Mouse (Mus musculus) common myeloid progenitor, adult 5-6 weeks (primary cell): ENCODE measurements around the gene Tmem50b. TPM values are rescaled to one million over a fixed set of nuclear protein-coding genes. Genes with fewer than 3 reads are reported as not detected.

ENCODE experiments used
- total RNA-seq: library from RNA; stranded (forward); fragments of 200-1000, 187-1606 nt; gene quantifications from 2 replicates; pipeline ENCODE4 v1.2.3, GENCODE M21; 2017

Tmem50b gene
- total RNA-seq, 1 experiment from 2014 or later, result 8.6 TPM

Other genes starting within 250 kb of the Tmem50b start
- gene Ifnar2, start 225.0 kb downstream of the Tmem50b start, total RNA-seq, result 88.3 and 115 TPM in 2 replicates
- not detected in 2 replicates for gene Gm21970, start 206.1 kb downstream of the Tmem50b start, total RNA-seq
- gene Il10rb, start 191.6 kb downstream of the Tmem50b start, total RNA-seq, result 34.8 and 53.2 TPM in 2 replicates
- gene Ifnar1, start 112.6 kb downstream of the Tmem50b start, total RNA-seq, result 34.6 and 43.3 TPM in 2 replicates
- 6.1 and 6.7 TPM in 2 replicates for gene Ifngr2, start 50.7 kb downstream of the Tmem50b start, total RNA-seq
- gene Dnajc28, start 21.2 kb upstream of the Tmem50b start, total RNA-seq, result 7.4 and 12.7 TPM in 2 replicates
- 233 and 304 TPM in 2 replicates for gene Gart, start 49.2 kb upstream of the Tmem50b start, total RNA-seq
- 241 and 272 TPM in 2 replicates for gene Son, start 49.7 kb upstream of the Tmem50b start, total RNA-seq
- 28.7 and 70.0 TPM in 2 replicates for gene Donson, start 91.0 kb upstream of the Tmem50b start, total RNA-seq
- 93.2 and 100 TPM in 2 replicates for gene Cryzl1, start 131.2 kb upstream of the Tmem50b start, total RNA-seq
- gene Itsn1, start 131.5 kb upstream of the Tmem50b start, total RNA-seq, result 10.7 and 16.6 TPM in 2 replicates